Mouse (Mus musculus): ENCODE data around the gene Plpp3. TPM values are rescaled to one million over a fixed set of nuclear protein-coding genes. Genes with fewer than 3 reads are reported as not detected.

The Plpp3 gene
- total and polyA plus RNA-seq, 3 experiments: not detected

- Histone ChIP-seq H3K27me3 (ENCODE audit: control insufficient read depth in 1 of 2, insufficient read depth in 2 of 2, low read length in 2 of 2) (no peaks in the 10 kb centered on the region), H3K27ac (ENCODE audit: control insufficient read depth, low read depth, low read length) (no peak overlapping the region), H3K4me3 (ENCODE audit: control insufficient read depth in 1 of 2, insufficient read depth in 1 of 2, low read depth in 2 of 2, low read length in 2 of 2) (no peak overlapping the region), H3K79me2 (ENCODE audit: control insufficient read depth, insufficient read depth, low read length, poor library complexity) (no peaks in the 10 kb centered on the region), H3K4me1 (ENCODE audit: control insufficient read depth in 1 of 2, insufficient read depth in 2 of 2, low read length in 2 of 2) (no peaks in the 10 kb centered on the region), H3K9ac (ENCODE audit: control insufficient read depth, low read depth, low read length, poor library complexity, severe bottlenecking) (no peak overlapping the region), H3K9me3 (replicated peaks; ENCODE audit: insufficient read depth, low read length) (no peaks in the 10 kb centered on the region), H3K36me3 (ENCODE audit: control insufficient read depth in 1 of 2, insufficient read depth in 2 of 2, low read length in 2 of 2) (no peaks in the 10 kb centered on the region)
- DNase-seq (ENCODE audit: low read depth, low spot score): no peak
- no peak for TF ChIP-seq ELF1 (IDR thresholded peaks at IDR 0.05; ENCODE audit: low read depth, low read length)
- TF ChIP-seq E2F4 (IDR thresholded peaks at IDR 0.05; ENCODE audit: borderline replicate concordance, low read depth, low read length): no peak
- TF ChIP-seq ZNF384 (IDR thresholded peaks at IDR 0.05; ENCODE audit: low read depth, low read length): no peak
- TF ChIP-seq ZKSCAN1 (IDR thresholded peaks at IDR 0.05; ENCODE audit: low read depth, low read length): no peak
- no peak for TF ChIP-seq POLR2AphosphoS5 (IDR thresholded peaks at IDR 0.05; ENCODE audit: borderline replicate concordance, low read depth, low read length)
- no peak for TF ChIP-seq CHD2 (IDR thresholded peaks at IDR 0.05; ENCODE audit: low read length)
- no peak for TF ChIP-seq POLR2AphosphoS2 (IDR thresholded peaks at IDR 0.05; ENCODE audit: low read length)
- TF ChIP-seq MYC (IDR thresholded peaks at IDR 0.05; ENCODE audit: low read depth, low read length): no peak
- no peak for TF ChIP-seq GATA1 (IDR thresholded peaks at IDR 0.05; ENCODE audit: low read depth, low read length)
- TF ChIP-seq NRF1 (IDR thresholded peaks at IDR 0.05; ENCODE audit: insufficient read depth, low read depth, low read length, poor library complexity, severe bottlenecking): no peak
- no peak for TF ChIP-seq MAFK (IDR thresholded peaks at IDR 0.05; ENCODE audit: borderline replicate concordance, low read depth, low read length)
- no peak for TF ChIP-seq ZC3H11A (IDR thresholded peaks at IDR 0.05; ENCODE audit: low read depth, low read length)
- no peak for TF ChIP-seq ETS1 (IDR thresholded peaks at IDR 0.05; ENCODE audit: low read depth, low read length)
- no peak for TF ChIP-seq NELFE (IDR thresholded peaks at IDR 0.05; ENCODE audit: low read depth, low read length)
- TF ChIP-seq CHD1 (IDR thresholded peaks at IDR 0.05; ENCODE audit: low read depth, low read length): no peak
- TF ChIP-seq KAT2A (conservative IDR thresholded peaks at IDR 0.05; ENCODE audit: low read depth, low read length): no peak
- TF ChIP-seq RCOR1 (IDR thresholded peaks at IDR 0.05; ENCODE audit: low read depth, low read length): no peak
- TF ChIP-seq SMC3 (IDR thresholded peaks at IDR 0.05; ENCODE audit: low read depth, low read length): no peak
- TF ChIP-seq USF1 (IDR thresholded peaks at IDR 0.05; ENCODE audit: low read depth, low read length): no peak
- TF ChIP-seq GABPA (IDR thresholded peaks at IDR 0.05; ENCODE audit: low read depth, low read length): no peak
Observed at GRCm38 (mm10) chr4:105110684-105111035, 46.5 kb upstream of the Plpp3 start.

- TF ChIP-seq MAFK (IDR thresholded peaks at IDR 0.05; ENCODE audit: borderline replicate concordance, low read depth, low read length) (no peak), ZKSCAN1 (IDR thresholded peaks at IDR 0.05; ENCODE audit: low read depth, low read length) (no peak), MYB (IDR thresholded peaks at IDR 0.05; ENCODE audit: low read depth, low read length) (no peak), USF2 (IDR thresholded peaks at IDR 0.05; ENCODE audit: borderline replicate concordance in 1 of 2, insufficient read depth in 1 of 2, low read depth in 1 of 2, low read length in 2 of 2) (no peak), GATA1 (IDR thresholded peaks at IDR 0.05; ENCODE audit: low read depth, low read length) (no peak), TBP (IDR thresholded peaks at IDR 0.05; ENCODE audit: low read depth, low read length) (no peak), ZNF384 (IDR thresholded peaks at IDR 0.05; ENCODE audit: low read depth, low read length) (no peak), MXI1 (IDR thresholded peaks at IDR 0.05; ENCODE audit: low read depth, low read length) (no peak), ZC3H11A (IDR thresholded peaks at IDR 0.05; ENCODE audit: low read depth, low read length) (no peak), SIN3A (IDR thresholded peaks at IDR 0.05; ENCODE audit: low read length) (no peak), POLR2AphosphoS5 (IDR thresholded peaks at IDR 0.05; ENCODE audit: borderline replicate concordance, low read depth, low read length) (no peak), MAZ (IDR thresholded peaks at IDR 0.05; ENCODE audit: low read depth, low read length) (no peak), MEF2A (IDR thresholded peaks at IDR 0.05; ENCODE audit: extremely low read depth, insufficient replicate concordance, low read depth, low read length, poor library complexity, severe bottlenecking) (no peak), TAL1 (IDR thresholded peaks at IDR 0.05; ENCODE audit: low read length) (no peak), GABPA (IDR thresholded peaks at IDR 0.05; ENCODE audit: low read depth, low read length) (no peak)
- no peak overlapping the region for H3K4me3 ChIP-seq (ENCODE audit: control insufficient read depth in 1 of 2, insufficient read depth in 1 of 2, low read depth in 2 of 2, low read length in 2 of 2)
- DNase-seq (ENCODE audit: low read depth, low spot score): no peak
- no peaks in the 10 kb centered on the region for H3K9me3 ChIP-seq (replicated peaks; ENCODE audit: insufficient read depth, low read length)
- no peak overlapping the region for H3K9ac ChIP-seq (ENCODE audit: control insufficient read depth, low read depth, low read length, poor library complexity, severe bottlenecking)
- no peak overlapping the region for H3K27ac ChIP-seq (ENCODE audit: control insufficient read depth, low read depth, low read length)
- H3K79me2 ChIP-seq (ENCODE audit: control insufficient read depth, insufficient read depth, low read length, poor library complexity): no peaks in the 10 kb centered on the region
- H3K27me3 ChIP-seq (ENCODE audit: control insufficient read depth in 1 of 2, insufficient read depth in 2 of 2, low read length in 2 of 2): no peaks in the 10 kb centered on the region
- H3K36me3 ChIP-seq (ENCODE audit: control insufficient read depth in 1 of 2, insufficient read depth in 2 of 2, low read length in 2 of 2): no peaks in the 10 kb centered on the region
- no peaks in the 10 kb centered on the region for H3K4me1 ChIP-seq (ENCODE audit: control insufficient read depth in 1 of 2, insufficient read depth in 2 of 2, low read length in 2 of 2)
Observed at GRCm38 (mm10) chr4:105111770-105112169, 45.4 kb upstream of the Plpp3 start.
